Mouse (Mus musculus) midbrain, embryonic 14.5 days (tissue): ENCODE data around the gene Noa1. TPM values are rescaled to one million over a fixed set of nuclear protein-coding genes. Genes with fewer than 3 reads are reported as not detected.

ENCODE experiments used
- ATAC-seq: fragments of 200-750 bp; cut with Nextera tagmentation; 2 replicates; pipeline ENCODE4 v1.8.0; 2017; ENCODE audit warnings: moderate number of reproducible peaks, moderate library complexity; ENCODE audit not compliant: low FRiP score, low TSS enrichment
- DNase-seq: peaks from one replicate; pipeline ENCODE4 v3.0.0-alpha.2; 2015
- H3K27ac ChIP-seq: fragments of 300-500 bp; sonication (generic); replicated peaks from 2 replicates; pipeline ENCODE4 v1.5.1; 2014; ENCODE audit warnings: mild to moderate bottlenecking, low read depth, low read length, moderate library complexity
- H3K27me3 ChIP-seq: fragments of 300-500 bp; sonication (generic); 2 replicates; pipeline ENCODE4 v1.6.1; 2014; ENCODE audit warnings: low read length, control low read depth, mixed read lengths; ENCODE audit not compliant: control insufficient read depth, insufficient read depth
- H3K36me3 ChIP-seq: fragments of 300-500 bp; sonication (generic); 2 replicates; pipeline ENCODE4 v1.6.1; 2014; ENCODE audit warnings: low read length, control low read depth; ENCODE audit not compliant: control insufficient read depth, insufficient read depth
- H3K4me1 ChIP-seq: fragments of 300-500 bp; sonication (generic); 2 replicates; pipeline ENCODE4 v1.6.1; 2014; ENCODE audit warnings: mild to moderate bottlenecking, antibody characterized with exemption, low read length, control low read depth; ENCODE audit not compliant: control insufficient read depth, insufficient read depth
- H3K4me2 ChIP-seq: fragments of 300-500 bp; sonication (generic); 2 replicates; pipeline ENCODE4 v1.6.1; 2014; ENCODE audit warnings: mild to moderate bottlenecking, low read length, moderate library complexity
- H3K4me3 ChIP-seq: fragments of 300-500 bp; sonication (generic); replicated peaks from 2 replicates; pipeline ENCODE4 v1.5.1; 2014; ENCODE audit warnings: low read depth, low read length
- H3K9ac ChIP-seq: fragments of 300-500 bp; sonication (generic); replicated peaks from 2 replicates; pipeline ENCODE4 v1.6.1; 2014; ENCODE audit warnings: mild to moderate bottlenecking, low read length, moderate library complexity
- H3K9me3 ChIP-seq: fragments of 300-500 bp; sonication (generic); 2 replicates; pipeline ENCODE4 v1.6.1; 2016; ENCODE audit warnings: low read length, control low read depth, mixed read lengths; ENCODE audit not compliant: control insufficient read depth
- WGBS: fragments of 180-500 bp; shearing (Covaris S2); extraction: QIAGEN DNeasy Blood & Tissue Kit; methylation state at CpG from one replicate; pipeline ENCODE4 v1.1.7; 2014; 5-methylcytosine and 5-hydroxymethylcytosine counted together
- polyA plus RNA-seq: library from polyadenylated mRNA; unstranded; fragments of >200 nt; fragmentation: Nextera tagmentation; extraction: Ambion mirVana; gene quantifications from 2 replicates; pipeline ENCODE4 v1.2.1, GENCODE M21; 2014

The Noa1 gene
- polyA plus RNA-seq, 1 experiment from 2014 or later: 35.9 TPM

GRCm38 (mm10) chr5:77281518-77282174 lies 28.2 kb downstream of the Noa1 start:
- ATAC-seq: no peak
- H3K27ac ChIP-seq: no peak overlapping the region
- no peak overlapping the region for H3K9ac ChIP-seq
- H3K4me1 ChIP-seq: no peaks in the 10 kb centered on the region
- 85% methylated on average over 20 of the region's 20 CpGs for WGBS
- H3K4me3 ChIP-seq: no peak overlapping the region
- no peaks in the 10 kb centered on the region for H3K27me3 ChIP-seq
- H3K4me2 ChIP-seq: no peak overlapping the region
- DNase-seq: no peak
- H3K36me3 ChIP-seq: peaks cover 46% of the 10 kb centered on the region
- H3K9me3 ChIP-seq: no peaks in the 10 kb centered on the region

GRCm38 (mm10) chr5:77277204-77277603 lies 32.7 kb downstream of the Noa1 start:
- no peak overlapping the region for H3K27ac ChIP-seq
- 97% methylated on average over 6 of the region's 6 CpGs for WGBS
- no peak overlapping the region for H3K4me2 ChIP-seq
- H3K9me3 ChIP-seq: no peaks in the 10 kb centered on the region
- H3K9ac ChIP-seq: no peak overlapping the region
- no peaks in the 10 kb centered on the region for H3K4me1 ChIP-seq
- H3K36me3 ChIP-seq: peaks cover 45% of the 10 kb centered on the region
- no peak for DNase-seq
- H3K4me3 ChIP-seq: no peak overlapping the region
- no peaks in the 10 kb centered on the region for H3K27me3 ChIP-seq
- ATAC-seq: no peak

- no peak overlapping the region for H3K4me2 ChIP-seq
- no peak for ATAC-seq
- peaks cover 33% of the 10 kb centered on the region for H3K36me3 ChIP-seq
- WGBS: 94% methylated on average over 5 of the region's 5 CpGs
- peak; percentile 53 for DNase-seq
- no peaks in the 10 kb centered on the region for H3K27me3 ChIP-seq
- H3K27ac ChIP-seq: no peak overlapping the region
- no peak overlapping the region for H3K4me3 ChIP-seq
- no peak overlapping the region for H3K9ac ChIP-seq
- no peaks in the 10 kb centered on the region for H3K4me1 ChIP-seq
- no peaks in the 10 kb centered on the region for H3K9me3 ChIP-seq
Observed at GRCm38 (mm10) chr5:77275950-77276349, 33.9 kb downstream of the Noa1 start.

GRCm38 (mm10) chr5:77273151-77273550 lies 36.7 kb downstream of the Noa1 start:
- 82% methylated on average over 7 of the region's 7 CpGs for WGBS
- no peak overlapping the region for H3K4me2 ChIP-seq
- H3K9me3 ChIP-seq: no peaks in the 10 kb centered on the region
- no peak overlapping the region for H3K4me3 ChIP-seq
- no peaks in the 10 kb centered on the region for H3K4me1 ChIP-seq
- no peak overlapping the region for H3K27ac ChIP-seq
- H3K36me3 ChIP-seq: peaks cover 36% of the 10 kb centered on the region
- no peaks in the 10 kb centered on the region for H3K27me3 ChIP-seq
- no peak overlapping the region for H3K9ac ChIP-seq
- ATAC-seq (no peak), DNase-seq (no peak)

GRCm38 (mm10) chr5:77269399-77269798 lies 40.5 kb downstream of the Noa1 start:
- Histone ChIP-seq H3K27ac (no peak overlapping the region), H3K9ac (no peak overlapping the region), H3K27me3 (no peaks in the 10 kb centered on the region), H3K4me3 (no peak overlapping the region), H3K4me2 (no peak overlapping the region), H3K9me3 (no peaks in the 10 kb centered on the region), H3K4me1 (peaks cover 5% of the 10 kb centered on the region; the same call in 1 of the 2 replicates), H3K36me3 (peaks cover 20% of the 10 kb centered on the region; the same call in 1 of the 2 replicates)
- ATAC-seq: no peak
- WGBS: 80% methylated on average over 8 of the region's 8 CpGs
- no peak for DNase-seq

- DNase-seq (no peak), ATAC-seq (no peak)
- peaks cover 11% of the 10 kb centered on the region; the same call in 1 of the 2 replicates for H3K36me3 ChIP-seq
- no peak overlapping the region for H3K4me3 ChIP-seq
- H3K9me3 ChIP-seq: no peaks in the 10 kb centered on the region
- H3K4me2 ChIP-seq: peak overlapping the region; percentile 75; the same call in 1 of the 2 replicates
- H3K9ac ChIP-seq: no peak overlapping the region
- WGBS: 95% methylated on average over 30 of the region's 30 CpGs
- no peak overlapping the region for H3K27ac ChIP-seq
- peaks cover 5% of the 10 kb centered on the region; the same call in 1 of the 2 replicates for H3K4me1 ChIP-seq
- H3K27me3 ChIP-seq: no peaks in the 10 kb centered on the region
Observed at GRCm38 (mm10) chr5:77267957-77268624, 41.8 kb downstream of the Noa1 start.

- WGBS: 79% methylated on average over 4 of the region's 4 CpGs
- ATAC-seq (no peak), DNase-seq (no peak)
- 0 out of 2 replicates have a peak, but pooled peaks cover 9% of the 10 kb centered on the region for H3K36me3 ChIP-seq
- no peak overlapping the region for H3K9ac ChIP-seq
- peaks cover 5% of the 10 kb centered on the region; the same call in 1 of the 2 replicates for H3K4me1 ChIP-seq
- peak overlapping the region; percentile 75 for H3K4me2 ChIP-seq
- no peaks in the 10 kb centered on the region for H3K9me3 ChIP-seq
- peak overlapping the region; percentile 87 for H3K4me3 ChIP-seq
- H3K27me3 ChIP-seq: no peaks in the 10 kb centered on the region
- H3K27ac ChIP-seq: no peak overlapping the region
Observed at GRCm38 (mm10) chr5:77267441-77267840, 42.4 kb downstream of the Noa1 start.

- DNase-seq: peak; percentile 40
- Histone ChIP-seq H3K27ac (peak overlapping the region; percentile 71; the same call in 1 of the 2 replicates), H3K36me3 (0 out of 2 replicates have a peak, but pooled peaks cover 9% of the 10 kb centered on the region)
Observed at GRCm38 (mm10) chr5:77266886-77267401, 42.9 kb downstream of the Noa1 start.

More at GRCm38 (mm10) chr5:77266886-77267401, 42.9 kb downstream of the Noa1 start:
- Histone ChIP-seq H3K27me3 (no peaks in the 10 kb centered on the region), H3K9ac (peak overlapping the region; percentile 71), H3K4me3 (peak overlapping the region; percentile 87), H3K9me3 (no peaks in the 10 kb centered on the region), H3K4me2 (peak overlapping the region; percentile 75), H3K4me1 (peaks cover 9% of the 10 kb centered on the region; the same call in 1 of the 2 replicates)
- WGBS: 2% methylated on average over 11 of the region's 11 CpGs
- no peak for ATAC-seq
